Mouse (Mus musculus): ENCODE results near the gene Ptprn2.
A peak's percentile ranks its signal among the peaks of the same experiment; 100 is the strongest.

Ptprn2 gene

DNA sequence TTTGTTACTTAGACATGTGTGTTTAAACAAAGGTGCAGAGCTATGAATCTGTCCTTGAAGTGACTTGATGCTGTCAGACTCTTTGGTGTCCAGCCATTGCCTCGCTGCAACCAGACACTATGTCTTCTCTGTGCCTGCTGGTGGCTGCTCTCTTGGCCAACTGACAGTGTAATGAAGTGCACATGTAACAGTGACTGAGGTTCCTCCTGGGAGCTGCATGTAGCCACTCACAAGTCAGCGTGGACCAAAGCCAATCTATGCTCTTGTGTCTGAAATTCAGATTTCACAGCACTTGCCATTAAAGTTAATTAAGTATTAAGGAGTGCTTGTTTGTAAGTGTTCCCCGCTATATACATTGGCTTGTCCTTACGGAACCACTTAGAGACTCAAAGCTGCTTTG lies 537.7 kb downstream of the Ptprn2 start:
- peak; percentile 35 to 76 for DNase-seq

- peak in 1 of 2 experiments; percentile 29 for DNase-seq
Measured at GRCm38 (mm10) chr12:117024916-117025315, 539.4 kb downstream of the Ptprn2 start.

- DNase-seq: no peak
Measured at GRCm38 (mm10) chr12:117025676-117026075, 540.2 kb downstream of the Ptprn2 start.

GRCm38 (mm10) chr12:117027351-117027750 lies 541.8 kb downstream of the Ptprn2 start:
- no peak for DNase-seq

DNA sequence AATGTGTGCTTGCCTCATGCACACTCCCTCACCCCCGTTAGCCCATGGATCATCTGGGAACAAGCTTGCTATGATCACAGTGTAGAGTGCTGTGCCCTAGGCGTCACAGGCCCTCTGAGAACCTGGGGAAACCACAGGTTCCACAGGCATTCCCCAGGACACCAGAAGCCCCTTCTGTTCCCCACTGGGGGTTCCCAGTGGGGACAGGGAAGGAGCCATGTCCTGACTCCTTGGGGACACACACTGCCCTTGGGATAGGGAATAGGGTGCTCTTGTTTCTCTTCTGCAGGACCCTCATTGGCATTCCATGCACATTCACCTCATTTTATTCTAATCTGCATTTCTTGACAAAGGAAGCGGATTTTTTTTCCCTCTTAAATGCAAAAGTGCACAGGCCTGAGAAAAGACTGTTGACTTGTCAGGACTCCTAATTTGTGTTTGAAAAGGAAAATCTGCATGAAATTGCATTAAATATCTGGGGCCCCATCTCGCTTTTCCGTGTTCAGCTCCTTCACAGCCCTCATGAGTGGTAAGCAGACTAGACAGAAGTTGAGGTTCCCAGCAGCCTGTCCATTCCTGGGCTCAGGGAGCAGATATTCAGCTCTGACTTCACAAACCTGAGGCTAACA lies 542.9 kb downstream of the Ptprn2 start:
- DNase-seq: no peak

DNA sequence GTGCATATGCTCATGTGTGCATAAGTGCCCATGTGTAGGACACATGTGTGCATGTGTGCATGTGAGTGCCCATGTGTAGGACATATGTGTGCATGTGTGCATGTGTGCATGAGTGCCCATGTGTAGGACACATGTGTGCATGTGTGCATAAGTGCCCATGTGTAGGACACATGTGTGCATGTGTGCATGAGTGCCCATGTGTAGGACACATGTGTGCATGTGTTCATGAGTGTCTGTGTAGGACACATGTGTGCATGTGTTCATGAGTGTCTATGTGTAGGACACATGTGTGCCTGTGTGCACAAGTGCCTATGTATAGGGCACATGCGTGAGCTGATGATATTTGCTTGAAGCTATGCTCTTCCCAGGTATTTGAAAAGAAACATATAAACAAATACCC lies 547.7 kb downstream of the Ptprn2 start:
- no peak for DNase-seq

- DNase-seq: no peak
Measured at GRCm38 (mm10) chr12:117034506-117034905, 549.0 kb downstream of the Ptprn2 start.

DNA sequence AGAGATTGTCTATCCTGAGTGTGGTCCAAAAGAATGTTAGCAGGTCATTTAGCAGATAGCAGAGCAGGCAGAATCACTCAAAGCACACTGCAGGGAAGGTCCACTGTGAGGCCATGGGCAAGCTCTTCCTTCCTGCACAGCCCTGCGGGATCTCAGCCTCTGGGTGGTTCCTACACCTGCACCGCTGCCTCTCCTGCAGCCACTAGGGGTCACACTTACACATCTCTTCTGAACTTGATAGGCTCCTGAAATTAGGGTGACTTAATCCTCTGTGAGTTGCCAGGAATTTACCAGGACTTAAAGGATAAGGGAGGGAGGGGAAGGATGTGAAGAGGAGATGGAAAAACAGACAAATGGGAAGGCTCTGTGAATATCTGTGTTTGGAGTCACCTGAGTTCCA lies 549.7 kb downstream of the Ptprn2 start:
- DNase-seq: peak; percentile 63 to 67

GRCm38 (mm10) chr12:117039411-117039810 lies 553.9 kb downstream of the Ptprn2 start:
- DNase-seq: no peak

GRCm38 (mm10) chr12:117041409-117041808 lies 555.9 kb downstream of the Ptprn2 start:
- no peak for DNase-seq

GRCm38 (mm10) chr12:117042706-117043105 lies 557.2 kb downstream of the Ptprn2 start:
- peak; percentile 16 to 67 for DNase-seq

- DNase-seq: no peak
Measured at GRCm38 (mm10) chr12:117047384-117048251, 562.1 kb downstream of the Ptprn2 start.

- peak in 1 of 2 experiments; percentile 57 for DNase-seq
Measured at GRCm38 (mm10) chr12:117049829-117050228, 564.3 kb downstream of the Ptprn2 start.

- no peak for DNase-seq
Measured at GRCm38 (mm10) chr12:117053223-117053850, 567.8 kb downstream of the Ptprn2 start.

DNA sequence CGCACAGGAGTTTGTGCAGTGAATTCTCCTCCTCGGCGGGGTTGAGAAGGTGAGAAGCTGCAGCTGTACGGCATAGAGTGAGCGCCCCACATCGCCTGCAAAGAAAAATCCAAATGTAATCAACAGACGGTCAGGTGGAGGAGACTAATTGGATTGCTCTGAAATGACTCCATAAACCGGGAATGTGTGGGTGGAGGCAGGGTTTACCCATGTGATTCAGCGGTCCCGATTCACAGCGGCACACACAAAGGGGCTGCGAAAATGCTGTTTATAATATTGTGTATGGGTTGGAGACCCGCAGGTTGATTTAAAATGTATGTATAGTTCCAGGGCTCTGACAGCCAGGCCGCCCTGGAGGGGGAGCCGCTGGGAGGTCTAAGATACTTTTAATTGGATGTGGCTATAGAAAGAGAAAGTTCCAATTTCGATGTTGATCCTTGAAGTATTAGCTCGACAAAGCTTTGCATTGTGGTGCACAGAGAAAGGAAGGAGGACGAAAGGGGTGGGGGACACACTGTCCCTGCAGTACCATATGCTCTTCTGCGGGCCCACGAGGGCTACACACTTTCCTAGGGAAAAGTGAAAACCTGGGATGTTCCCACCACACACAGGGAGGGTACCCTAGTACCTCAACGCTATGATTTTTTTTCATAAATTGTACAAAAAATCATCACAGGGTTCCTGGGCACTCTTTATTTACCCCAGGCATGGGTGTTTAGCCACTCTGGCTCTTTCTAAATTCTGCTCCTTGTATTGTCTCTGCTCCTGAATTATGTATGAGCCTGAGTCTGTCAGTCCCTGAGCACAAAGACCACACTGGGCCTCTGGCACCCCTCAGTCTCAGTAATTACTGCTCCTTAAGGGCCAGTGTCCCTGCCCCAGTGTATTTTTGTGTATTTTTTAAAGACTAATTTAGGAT lies 568.6 kb downstream of the Ptprn2 start:
- no peak for DNase-seq

- DNase-seq: no peak
Measured at GRCm38 (mm10) chr12:117054925-117055570, 569.5 kb downstream of the Ptprn2 start.

DNA sequence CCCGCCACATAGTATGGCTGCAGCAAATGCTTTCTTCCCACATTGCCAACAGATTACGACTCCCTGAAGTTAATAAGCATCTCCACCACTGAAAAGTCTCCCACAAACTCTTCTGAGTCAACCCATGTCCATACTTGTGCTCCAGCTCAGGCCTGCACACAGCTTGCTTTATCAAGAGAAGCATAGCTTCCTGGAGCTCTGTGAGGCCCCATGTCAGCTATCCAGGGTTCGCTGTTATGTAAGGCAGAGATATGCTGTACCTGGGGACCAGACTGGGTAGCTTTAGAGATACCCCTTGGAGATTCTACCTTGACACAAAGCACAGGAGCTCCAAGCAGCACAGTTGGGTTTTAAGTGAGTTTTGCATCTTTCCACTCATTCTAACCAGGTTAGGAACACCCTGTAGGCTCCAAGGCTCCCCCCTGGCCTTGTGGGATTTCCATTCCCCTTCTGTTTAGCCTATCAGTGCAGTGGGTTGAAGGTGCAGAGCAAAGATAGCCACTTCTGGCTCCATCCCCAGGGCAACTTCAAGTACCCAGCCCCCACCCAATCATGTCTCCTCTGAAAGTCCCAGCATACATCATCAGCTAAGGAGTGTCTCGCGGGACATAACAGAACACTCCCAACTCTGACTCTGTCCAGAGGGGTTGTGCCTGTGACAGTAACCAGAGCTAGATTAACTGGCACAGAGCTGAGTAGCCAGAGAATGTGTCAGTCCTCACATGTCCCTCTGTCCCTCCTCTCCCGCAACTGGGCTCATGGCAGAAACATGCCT lies 572.9 kb downstream of the Ptprn2 start:
- DNase-seq: no peak

DNA sequence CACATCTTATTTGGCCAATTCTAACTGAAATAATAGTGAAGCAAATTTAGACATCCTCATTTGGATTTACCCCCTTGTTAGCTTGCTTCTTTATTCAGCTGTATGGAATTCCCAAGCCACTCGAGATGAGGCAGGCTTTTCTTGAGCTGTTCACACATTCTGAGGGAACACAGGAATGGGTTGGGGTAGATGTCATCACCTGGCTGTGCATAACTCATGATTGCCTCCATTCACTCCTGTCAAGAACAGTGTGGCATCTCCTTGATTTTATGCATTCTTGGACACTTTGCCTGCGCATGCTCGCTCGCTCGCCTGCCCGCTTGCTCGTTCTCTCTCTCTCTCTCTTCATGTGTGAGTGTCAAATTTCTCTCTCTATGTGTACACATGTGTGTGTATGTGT lies 573.5 kb downstream of the Ptprn2 start:
- DNase-seq: no peak

DNA sequence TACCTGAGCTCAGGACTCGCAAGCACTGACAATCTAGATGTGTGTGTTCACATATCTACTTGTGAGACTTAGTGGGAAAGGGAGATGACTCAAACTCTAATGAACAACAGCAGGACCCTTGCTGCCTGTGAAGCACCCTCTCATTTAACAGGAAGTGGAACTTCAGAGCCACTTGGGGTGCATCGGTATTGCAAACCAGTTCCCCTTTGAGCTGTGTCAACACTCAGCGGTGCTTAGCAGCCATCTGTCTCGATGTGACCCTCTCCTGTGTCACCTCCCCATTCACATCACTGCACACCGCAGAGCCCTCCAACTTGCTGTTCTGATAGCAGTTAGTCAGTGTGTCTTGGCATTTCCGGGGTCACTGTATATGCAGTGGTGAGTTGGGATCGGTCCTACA lies 592.1 kb downstream of the Ptprn2 start:
- DNase-seq: peak in 1 of 2 experiments; percentile 22

DNA sequence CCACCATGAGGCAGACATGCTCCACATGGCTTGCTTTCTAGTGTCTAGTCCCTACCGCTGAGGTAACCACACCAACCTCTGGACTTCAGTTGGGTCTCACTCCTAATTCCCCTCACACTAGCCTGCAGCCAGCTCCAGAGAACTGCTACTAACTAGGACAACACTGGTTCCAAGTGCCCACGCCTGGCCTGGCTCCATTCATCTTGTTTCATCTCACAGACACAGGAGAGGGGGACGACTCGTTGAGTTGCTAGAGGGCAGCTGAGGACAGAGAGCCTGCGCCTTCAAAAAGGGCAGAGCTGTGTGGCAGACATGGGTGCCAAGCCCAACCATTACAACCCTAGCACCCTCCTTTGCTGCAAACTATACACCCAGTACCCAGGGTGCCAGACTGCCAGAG lies 593.4 kb downstream of the Ptprn2 start:
- DNase-seq: no peak

GRCm38 (mm10) chr12:117079724-117080123 lies 594.2 kb downstream of the Ptprn2 start:
- DNase-seq: no peak

Measured in lung, postnatal 4 days (tissue).